Mouse (Mus musculus) forebrain, embryonic 10.5 days (tissue): ENCODE results near the gene P4ha2. TPM values are rescaled to one million over a fixed set of nuclear protein-coding genes. Genes with fewer than 3 reads are reported as not detected.
A peak's percentile ranks its signal among the peaks of the same experiment; 100 is the strongest.

Experiments
- DNase-seq: peaks from one replicate; pipeline ENCODE4 v3.0.0-alpha.2; 2017; ENCODE audit warnings: low spot score; ENCODE audit errors: extremely low spot score
- H3K27ac ChIP-seq: fragments of 300-500 bp; sonication (generic); 2 replicates; pipeline ENCODE4 v1.5.1; 2016; ENCODE audit warnings: mild to moderate bottlenecking
- H3K27me3 ChIP-seq: fragments of 300-500 bp; sonication (generic); 2 replicates; pipeline ENCODE4 v1.6.1; 2016; ENCODE audit warnings: mild to moderate bottlenecking; ENCODE audit not compliant: poor library complexity, severe bottlenecking
- H3K36me3 ChIP-seq: fragments of 300-500 bp; sonication (generic); replicated peaks from 2 replicates; pipeline ENCODE4 v1.6.1; 2016; ENCODE audit warnings: mild to moderate bottlenecking, moderate library complexity
- H3K4me1 ChIP-seq: fragments of 300-500 bp; sonication (generic); 2 replicates; pipeline ENCODE4 v1.6.1; 2016
- H3K4me3 ChIP-seq: fragments of 300-500 bp; sonication (generic); 2 replicates; pipeline ENCODE4 v1.5.1; 2016; ENCODE audit warnings: mild to moderate bottlenecking, moderate library complexity
- H3K9me3 ChIP-seq: fragments of 300-500 bp; sonication (generic); 2 replicates; pipeline ENCODE4 v1.6.1; 2016; ENCODE audit warnings: mild to moderate bottlenecking, moderate library complexity
- WGBS: fragments of 180-500 bp; shearing (Covaris S2); methylation state at CpG from one replicate; pipeline ENCODE4 v1.1.7; 2016; 5-methylcytosine and 5-hydroxymethylcytosine counted together
- polyA plus RNA-seq: library from polyadenylated mRNA; unstranded; fragments of >200 nt; fragmentation: Nextera tagmentation; extraction: Ambion mirVana; gene quantifications from 2 replicates; pipeline ENCODE4 v1.2.1, GENCODE M21; 2016

The P4ha2 gene
- polyA plus RNA-seq, 1 experiment from 2014 or later = 15.9 TPM

DNA sequence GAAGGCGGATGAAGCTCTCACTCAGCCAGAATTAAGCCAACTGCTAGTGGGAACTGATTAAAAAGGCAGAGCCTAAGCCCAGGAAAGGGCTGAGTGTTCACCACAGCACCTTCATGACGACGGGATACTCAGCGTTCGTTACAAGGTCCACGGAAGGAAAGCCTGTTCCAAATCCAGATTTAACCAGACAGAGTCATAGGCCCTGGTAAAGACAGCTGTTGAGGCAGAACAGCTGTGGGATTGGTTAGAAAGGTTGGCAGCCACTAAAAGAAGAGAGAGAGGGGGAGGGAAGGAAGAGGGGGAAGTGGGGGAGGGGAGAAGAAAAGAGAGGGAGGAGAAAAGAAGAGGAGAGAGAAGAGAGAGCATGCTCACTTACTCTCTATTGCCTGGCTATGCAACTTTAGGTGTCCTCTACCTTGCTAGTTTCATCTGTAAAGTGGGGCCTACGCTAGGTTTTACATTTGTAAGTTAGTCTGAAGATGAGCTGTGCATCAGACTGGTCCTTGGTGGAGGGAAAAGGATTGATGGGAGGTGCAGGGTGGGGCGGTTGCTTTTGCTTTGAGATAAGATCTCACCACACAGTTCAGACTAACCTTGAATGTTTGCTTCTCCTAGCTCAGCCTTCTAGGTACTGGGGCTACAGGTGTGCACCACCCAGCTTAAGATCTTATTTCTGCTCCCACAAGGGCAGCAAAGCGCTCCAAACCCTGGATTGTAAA is 37.0 kb upstream of the P4ha2 start:
- H3K4me3 ChIP-seq = no peak overlapping the region
- WGBS = 81% methylated on average over 9 of the region's 9 CpGs
- H3K4me1 ChIP-seq = peaks cover 57% of the 10 kb centered on the region
- peaks cover 28% of the 10 kb centered on the region for H3K27me3 ChIP-seq
- peak overlapping the region; percentile 30; the same call in 1 of the 2 replicates for H3K27ac ChIP-seq
- H3K9me3 ChIP-seq = no peaks in the 10 kb centered on the region
- DNase-seq = no peak
- peaks cover 17% of the 10 kb centered on the region for H3K36me3 ChIP-seq

- Histone ChIP-seq H3K27me3 (peaks cover 34% of the 10 kb centered on the region), H3K4me3 (no peak overlapping the region), H3K27ac (no peak overlapping the region), H3K36me3 (peaks cover 17% of the 10 kb centered on the region), H3K4me1 (peaks cover 57% of the 10 kb centered on the region), H3K9me3 (no peaks in the 10 kb centered on the region)
- no peak for DNase-seq
- WGBS = 90% methylated on average over 10 of the region's 10 CpGs
These were observed 36.5 kb upstream of the P4ha2 start for GRCm38 (mm10) chr11:54063472-54063775.

- H3K4me3 ChIP-seq = no peak overlapping the region
- no peak overlapping the region for H3K27ac ChIP-seq
- H3K4me1 ChIP-seq = peaks cover 57% of the 10 kb centered on the region
- no peaks in the 10 kb centered on the region for H3K9me3 ChIP-seq
- no peak for DNase-seq
- 81% methylated on average over 3 of the region's 3 CpGs for WGBS
- H3K36me3 ChIP-seq = peaks cover 17% of the 10 kb centered on the region
- H3K27me3 ChIP-seq = peaks cover 41% of the 10 kb centered on the region
These were observed 35.4 kb upstream of the P4ha2 start for GRCm38 (mm10) chr11:54064412-54064978.

GRCm38 (mm10) chr11:54065106-54065914 is 34.6 kb upstream of the P4ha2 start:
- Histone ChIP-seq H3K27me3 (peaks cover 43% of the 10 kb centered on the region), H3K4me1 (peaks cover 52% of the 10 kb centered on the region), H3K36me3 (peaks cover 13% of the 10 kb centered on the region), H3K4me3 (no peak overlapping the region), H3K27ac (no peak overlapping the region), H3K9me3 (no peaks in the 10 kb centered on the region)
- WGBS = 91% methylated on average over 12 of the region's 12 CpGs
- no peak for DNase-seq

DNA sequence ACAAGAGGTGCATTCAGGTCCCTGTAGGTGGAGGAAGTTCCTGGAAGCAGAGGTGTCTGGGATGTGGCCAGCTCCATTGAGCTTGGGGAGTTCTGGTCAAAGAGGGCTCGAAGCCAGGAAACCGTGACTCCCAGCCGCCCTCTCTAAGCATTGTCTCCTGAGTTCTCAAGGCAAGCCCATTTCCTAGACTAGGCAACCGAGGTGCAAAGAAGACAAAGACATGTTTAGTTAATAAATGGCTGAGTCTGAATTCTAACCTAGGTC is 34.0 kb upstream of the P4ha2 start:
- no peak for DNase-seq
- no peak overlapping the region for H3K4me3 ChIP-seq
- WGBS = 91% methylated on average over 4 of the region's 4 CpGs
- no peaks in the 10 kb centered on the region for H3K9me3 ChIP-seq
- H3K36me3 ChIP-seq = peaks cover 10% of the 10 kb centered on the region
- H3K27me3 ChIP-seq = peaks cover 47% of the 10 kb centered on the region
- H3K27ac ChIP-seq = no peak overlapping the region
- peaks cover 46% of the 10 kb centered on the region for H3K4me1 ChIP-seq

GRCm38 (mm10) chr11:54066400-54066799 is 33.5 kb upstream of the P4ha2 start:
- Histone ChIP-seq H3K4me1 (peaks cover 46% of the 10 kb centered on the region), H3K36me3 (peaks cover 9% of the 10 kb centered on the region), H3K4me3 (no peak overlapping the region), H3K27ac (no peak overlapping the region), H3K27me3 (peaks cover 53% of the 10 kb centered on the region), H3K9me3 (no peaks in the 10 kb centered on the region)
- no peak for DNase-seq
- 87% methylated on average over 5 of the region's 5 CpGs for WGBS

GRCm38 (mm10) chr11:54067318-54067995 is 32.4 kb upstream of the P4ha2 start:
- no peaks in the 10 kb centered on the region for H3K9me3 ChIP-seq
- peaks cover 53% of the 10 kb centered on the region for H3K27me3 ChIP-seq
- H3K36me3 ChIP-seq = peaks cover 1% of the 10 kb centered on the region; the same call in 1 of the 2 replicates
- H3K27ac ChIP-seq = peak overlapping the region; percentile 87
- H3K4me3 ChIP-seq = peak overlapping the region; percentile 70
- DNase-seq = no peak
- WGBS = 35% methylated on average over 12 of the region's 12 CpGs
- H3K4me1 ChIP-seq = peaks cover 41% of the 10 kb centered on the region

GRCm38 (mm10) chr11:54067996-54068519 is 31.8 kb upstream of the P4ha2 start:
- peaks cover 53% of the 10 kb centered on the region for H3K27me3 ChIP-seq
- no peak for DNase-seq
- WGBS = 37% methylated on average over 4 of the region's 4 CpGs
- no peaks in the 10 kb centered on the region for H3K36me3 ChIP-seq
- peak overlapping the region; percentile 87 for H3K27ac ChIP-seq
- no peaks in the 10 kb centered on the region for H3K9me3 ChIP-seq
- peak overlapping the region; percentile 70 for H3K4me3 ChIP-seq
- peaks cover 37% of the 10 kb centered on the region for H3K4me1 ChIP-seq

- H3K27me3 ChIP-seq = peaks cover 53% of the 10 kb centered on the region
- H3K4me3 ChIP-seq = peak within 1 kb of the TSS; percentile 70
- no peaks in the 10 kb centered on the region for H3K36me3 ChIP-seq
- peaks cover 43% of the 10 kb centered on the region for H3K4me1 ChIP-seq
- no peaks in the 10 kb centered on the region for H3K9me3 ChIP-seq
- 2% methylated on average over 51 of the region's 61 CpGs for WGBS
- DNase-seq = peak; percentile 77
- H3K27ac ChIP-seq = peak within 1 kb of the TSS; percentile 87
These were observed 31.1 kb upstream of the P4ha2 start, which contains the start of gene Pdlim4 for GRCm38 (mm10) chr11:54068520-54069371. Gene Pdlim4, minus strand, starts transcription at chr11:54069014.

- WGBS = 88% methylated on average over 5 of the region's 5 CpGs
- no peak for DNase-seq
- Histone ChIP-seq H3K9me3 (peaks cover 3% of the 10 kb centered on the region; the same call in 1 of the 2 replicates), H3K27ac (no peak overlapping the region), H3K4me3 (no peak overlapping the region), H3K4me1 (peaks cover 38% of the 10 kb centered on the region), H3K27me3 (peaks cover 43% of the 10 kb centered on the region), H3K36me3 (no peaks in the 10 kb centered on the region)
These were observed 28.0 kb upstream of the P4ha2 start for GRCm38 (mm10) chr11:54071726-54072445.

- no peaks in the 10 kb centered on the region for H3K36me3 ChIP-seq
- DNase-seq = no peak
- H3K9me3 ChIP-seq = peaks cover 3% of the 10 kb centered on the region; the same call in 1 of the 2 replicates
- peak overlapping the region; percentile 25; the same call in 1 of the 2 replicates for H3K27ac ChIP-seq
- peaks cover 23% of the 10 kb centered on the region for H3K4me1 ChIP-seq
- WGBS = 32% methylated on average over 4 of the region's 4 CpGs
- H3K4me3 ChIP-seq = no peak overlapping the region
- H3K27me3 ChIP-seq = peaks cover 28% of the 10 kb centered on the region
These were observed 26.6 kb upstream of the P4ha2 start for GRCm38 (mm10) chr11:54073291-54073690.
